Mouse (Mus musculus) gastrocnemius, postnatal 10 days (tissue): ENCODE measurements around the gene Rarres2. TPM values are rescaled to one million over a fixed set of nuclear protein-coding genes. Genes with fewer than 3 reads are reported as not detected.
"Not testable (repeated sequence)": the region's sequence is repeated elsewhere in the genome, so short reads cannot be mapped to it uniquely, and the experiment has no call there.

Experiments
- DNase-seq: peaks from one replicate; pipeline ENCODE4 v3.0.0; 2021; ENCODE audit warnings: mixed read lengths
- total RNA-seq, 2 experiments: library from RNA; stranded (reverse); gene quantifications; 2 replicates each; pipeline ENCODE4 v1.2.3; 2021

Rarres2 gene
- total RNA-seq, 2 experiments from 2014 or later: 40.1 to 47.0 TPM

DNA sequence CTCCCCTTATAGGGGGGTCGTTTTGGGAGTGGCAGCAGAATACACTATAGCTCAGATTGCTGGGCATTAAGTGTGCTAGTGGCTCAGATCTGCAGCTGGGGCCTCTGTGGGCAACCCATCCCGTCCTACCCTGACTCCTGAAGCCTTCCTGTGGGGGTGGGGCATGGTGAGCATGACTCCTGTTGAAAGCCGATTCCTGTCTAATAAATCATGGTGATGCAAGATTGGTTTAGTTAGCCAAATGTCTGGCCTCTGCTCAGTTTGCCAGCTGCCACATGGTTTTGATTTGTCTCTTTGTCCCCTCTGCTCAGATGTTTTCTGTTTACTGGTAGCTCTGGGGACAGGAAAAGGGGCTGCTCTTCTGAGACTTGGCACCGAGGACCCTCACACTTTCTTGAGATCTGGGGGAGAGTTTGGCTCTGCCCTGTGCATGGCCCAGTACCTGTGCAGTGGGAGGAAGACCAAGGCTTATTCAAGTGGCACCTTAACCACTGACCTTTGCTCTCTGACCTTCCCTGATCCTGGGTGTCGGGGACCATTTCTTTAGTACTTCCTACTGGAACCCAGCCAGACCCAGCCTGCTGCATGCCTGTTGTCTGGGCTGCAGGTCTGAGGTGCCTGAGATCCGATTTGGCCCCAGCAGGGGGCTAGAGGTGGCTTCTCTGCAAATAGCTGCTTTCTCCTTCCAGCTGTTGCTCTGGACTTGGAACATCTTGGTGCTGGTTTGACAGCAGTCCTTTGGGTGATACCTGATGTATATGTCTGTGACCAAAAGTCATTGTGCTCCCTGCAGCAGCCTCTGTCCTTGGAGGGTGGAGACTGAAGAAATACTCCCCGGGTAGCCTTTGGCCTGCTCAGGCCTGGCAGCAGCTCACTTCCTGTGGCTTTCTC lies 30.8 kb downstream of the Rarres2 start:
- no peak for DNase-seq

DNA sequence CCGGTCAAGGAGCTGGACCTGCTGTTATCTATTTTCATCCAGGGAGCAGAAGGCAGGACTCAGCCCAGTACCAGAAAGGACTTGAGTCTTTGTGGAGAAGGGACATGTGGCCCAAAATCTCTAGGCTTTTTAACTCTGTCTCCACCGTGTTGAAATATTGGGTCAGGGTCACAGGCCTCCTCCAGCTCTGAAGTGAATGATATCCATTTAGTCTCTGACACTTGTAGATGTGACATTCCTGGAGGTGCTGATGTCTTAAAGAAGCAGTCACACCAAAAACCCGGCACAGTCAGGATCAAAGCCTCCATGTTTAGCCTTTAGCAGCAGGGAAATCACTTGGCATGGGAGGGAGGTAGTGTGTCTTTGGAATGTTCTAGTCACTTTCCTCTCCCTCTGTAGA lies 31.9 kb downstream of the Rarres2 start:
- DNase-seq: no peak

GRCm38 (mm10) chr6:48539860-48540259 lies 32.7 kb downstream of the Rarres2 start:
- no peak for DNase-seq

GRCm38 (mm10) chr6:48538841-48539737 lies 33.5 kb downstream of the Rarres2 start:
- DNase-seq: peak; percentile 77

DNA sequence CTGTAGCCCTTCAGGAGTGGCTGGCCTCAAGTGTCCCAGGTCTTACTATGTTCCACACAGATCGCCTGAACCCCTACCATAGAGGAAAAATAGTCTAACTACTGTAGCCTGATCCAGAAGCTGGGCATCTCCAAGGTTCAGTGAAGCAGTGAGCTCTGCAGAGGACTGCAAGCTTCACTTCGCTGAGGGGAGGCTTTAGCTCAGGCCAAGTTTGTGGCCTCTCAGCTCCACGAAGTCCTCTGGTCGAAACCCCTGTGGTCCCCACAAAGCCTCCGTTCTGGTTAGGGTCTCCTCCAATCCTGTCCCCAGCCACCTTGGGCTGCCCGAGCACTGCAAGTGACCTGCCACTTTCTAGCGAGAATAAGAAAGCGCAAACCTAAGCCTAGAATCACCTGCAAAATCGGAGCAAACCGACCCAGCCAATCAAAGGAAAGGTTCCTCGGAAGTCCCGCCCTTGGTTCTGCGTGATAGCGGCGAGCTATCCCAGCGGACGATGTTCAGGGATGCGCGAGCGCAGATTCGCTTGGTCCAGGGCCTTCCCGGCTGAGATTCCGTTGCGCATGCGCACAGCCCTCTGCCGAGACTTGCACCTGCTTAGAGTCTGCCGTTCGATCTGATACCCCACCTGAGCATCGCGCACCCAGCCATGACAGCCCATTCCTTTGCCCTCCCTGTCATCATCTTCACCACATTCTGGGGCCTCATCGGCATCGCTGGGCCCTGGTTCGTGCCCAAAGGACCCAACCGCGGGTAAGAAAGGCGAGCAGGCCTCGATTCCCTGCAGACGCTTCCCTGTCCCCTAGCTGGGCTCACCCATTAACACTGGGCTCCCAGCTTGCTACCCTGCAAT lies 35.3 kb downstream of the Rarres2 start, which contains the start of gene Atp6v0e2:
Atp6v0e2 (plus strand) TSS at position 511 of the 850 bp plus-strand sequence.
- peak; percentile 84 for DNase-seq

GRCm38 (mm10) chr6:48536091-48536490 lies 36.5 kb downstream of the Rarres2 start:
- DNase-seq: no peak

GRCm38 (mm10) chr6:48534913-48535312 lies 37.7 kb downstream of the Rarres2 start:
- no peak for DNase-seq

DNA sequence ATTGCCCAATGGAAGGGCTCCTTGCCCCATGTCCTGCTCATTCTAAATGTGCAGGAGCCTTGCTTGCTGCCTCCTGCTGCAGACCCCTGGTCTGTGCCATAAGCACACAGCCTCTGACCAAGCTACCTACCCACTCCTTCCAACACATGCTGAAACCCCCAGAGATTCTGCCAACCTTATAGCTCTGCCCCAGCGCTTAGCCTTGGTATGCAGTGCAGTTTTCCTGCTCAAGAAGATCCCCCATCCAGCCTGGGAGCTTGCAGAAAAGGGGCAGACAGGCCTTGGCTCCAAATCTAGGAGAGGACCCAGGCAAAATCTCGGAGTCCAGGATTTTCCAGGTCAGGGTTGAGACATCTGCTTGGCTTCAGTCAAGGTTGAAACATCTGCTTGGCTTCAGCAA lies 39.1 kb downstream of the Rarres2 start:
- no peak for DNase-seq

DNA sequence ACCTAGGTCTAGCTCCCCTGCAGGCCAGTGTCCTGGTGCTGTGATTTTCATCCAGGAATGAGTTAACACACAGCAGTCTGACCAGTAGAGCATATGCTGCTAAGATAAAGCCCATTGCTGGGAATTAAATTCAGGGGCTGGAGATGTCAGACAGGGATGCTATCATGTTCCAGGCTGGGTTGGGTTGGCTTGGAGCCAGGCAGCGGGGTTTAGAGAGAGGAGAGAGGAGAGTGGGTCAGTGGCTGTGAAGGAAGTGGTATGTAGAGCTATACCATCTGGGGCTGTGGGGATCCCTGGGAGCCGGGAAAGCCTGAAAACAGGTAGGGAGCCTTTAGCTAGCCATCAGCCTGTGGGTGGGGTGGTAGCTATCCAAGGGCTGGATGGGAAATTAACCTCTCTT lies 41.7 kb downstream of the Rarres2 start:
- DNase-seq: no peak

DNA sequence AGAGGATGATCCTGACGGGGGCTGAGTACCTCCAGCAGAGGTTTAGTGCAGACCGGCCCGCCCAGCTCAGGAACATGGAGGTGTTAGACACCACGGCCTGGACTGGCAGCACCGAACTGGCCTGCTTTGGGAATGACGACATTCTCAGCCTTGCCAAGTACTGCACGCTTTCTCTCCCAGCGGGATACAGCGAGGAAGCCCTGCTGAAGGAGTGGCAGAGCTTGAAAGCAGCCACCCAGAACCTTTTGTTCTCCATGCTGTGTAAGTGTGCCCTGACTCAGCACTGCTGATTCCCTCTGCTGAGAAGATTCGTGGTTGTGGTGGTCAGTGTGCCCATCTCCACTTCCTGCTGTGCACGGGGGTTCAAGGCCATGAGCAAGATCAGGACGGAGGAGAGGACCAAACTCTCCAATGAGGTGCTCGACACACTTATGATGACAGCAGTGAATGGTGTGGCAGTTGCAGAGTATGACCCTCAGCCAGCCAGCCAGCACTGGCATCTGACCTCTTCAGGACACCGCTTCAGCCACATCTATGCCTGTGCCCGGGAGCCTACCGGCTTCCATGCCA lies 42.6 kb downstream of the Rarres2 start:
- DNase-seq: no peak

- DNase-seq: no peak
Observed at GRCm38 (mm10) chr6:48529261-48529660, 43.3 kb downstream of the Rarres2 start.

GRCm38 (mm10) chr6:48527901-48528300 lies 44.7 kb downstream of the Rarres2 start:
- no peak for DNase-seq

DNA sequence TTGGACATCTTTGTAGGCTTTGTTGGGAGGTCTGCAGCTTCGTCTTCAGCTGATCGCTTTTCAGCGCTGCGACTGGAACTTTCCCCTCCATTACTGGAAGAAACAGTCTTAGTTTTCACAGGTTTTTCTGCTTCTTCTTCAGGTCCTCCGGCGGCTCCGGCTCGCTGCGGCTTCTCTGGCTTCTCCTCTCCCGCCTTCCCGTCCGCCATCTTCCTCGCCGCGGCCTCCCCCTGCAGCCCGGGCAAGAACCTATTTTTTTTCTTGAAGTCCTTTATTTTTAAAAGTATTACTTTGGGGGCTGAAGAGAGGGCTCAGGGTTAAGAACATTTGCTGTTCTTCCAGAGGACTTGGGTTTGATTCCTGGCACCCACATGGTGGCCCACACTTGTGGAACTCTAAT lies 47.7 kb downstream of the Rarres2 start:
- not testable (repeated sequence) for DNase-seq

Other genes starting within 250 kb of the Rarres2 start
- 10 to 100 TPM; 12.3 to 16.1 TPM for gene Krba1, start 177.2 kb downstream of the Rarres2 start, total RNA-seq
- 10 to 100 TPM; 17.6 to 20.1 TPM for gene Zfp467, start 127.0 kb downstream of the Rarres2 start, total RNA-seq
- gene Sspo, start 124.6 kb downstream of the Rarres2 start, total RNA-seq: under 1 TPM; 0.16 to 0.27 TPM
- 10 to 100 TPM; 42.3 to 47.3 TPM for gene Atp6v0e2, start 35.2 kb downstream of the Rarres2 start, total RNA-seq
- gene Lrrc61, start 18.0 kb downstream of the Rarres2 start, total RNA-seq: 10 to 100 TPM; 11.9 to 14.1 TPM
- gene Gm45021, start 16.8 kb upstream of the Rarres2 start, total RNA-seq: not detected
- 10 to 100 TPM; 18.5 to 25.2 TPM for gene Repin1, start 21.1 kb upstream of the Rarres2 start, total RNA-seq
- 1 to 10 TPM in 1 of 2 experiments, not detected in 1; 5.4 TPM for gene Gm44965, start 21.2 kb upstream of the Rarres2 start, total RNA-seq
- gene Zfp775, start 29.3 kb upstream of the Rarres2 start, total RNA-seq: 1 to 10 TPM; 5.1 TPM
- gene AI854703, start 54.0 kb upstream of the Rarres2 start, total RNA-seq: under 1 TPM; 0.36 to 0.47 TPM
- gene Gimap8, start 74.4 kb upstream of the Rarres2 start, total RNA-seq: 1 to 10 TPM; 4.0 to 7.4 TPM
- gene Gimap9, start 103.3 kb upstream of the Rarres2 start, total RNA-seq: 1 to 10 TPM; 2.2 to 2.3 TPM
- 10 to 100 TPM; 13.5 to 16.5 TPM for gene Gimap4, start 111.8 kb upstream of the Rarres2 start, total RNA-seq
- 10 to 100 TPM; 24.2 to 29.4 TPM for gene Gimap6, start 135.4 kb upstream of the Rarres2 start, total RNA-seq
- gene Gm28053, start 145.8 kb upstream of the Rarres2 start, total RNA-seq: 1 to 10 TPM; 2.1 to 5.2 TPM
- gene Gimap7, start 145.8 kb upstream of the Rarres2 start, total RNA-seq: not detected
- gene Gimap1, start 166.3 kb upstream of the Rarres2 start, total RNA-seq: 1 to 10 TPM; 7.9 to 9.1 TPM
- 1 to 10 TPM; 4.9 to 7.4 TPM for gene Gimap5, start 173.4 kb upstream of the Rarres2 start, total RNA-seq
- under 1 TPM; 0.16 to 0.20 TPM for gene Gimap3, start 198.1 kb upstream of the Rarres2 start, total RNA-seq